In the genomic region with DNA sequence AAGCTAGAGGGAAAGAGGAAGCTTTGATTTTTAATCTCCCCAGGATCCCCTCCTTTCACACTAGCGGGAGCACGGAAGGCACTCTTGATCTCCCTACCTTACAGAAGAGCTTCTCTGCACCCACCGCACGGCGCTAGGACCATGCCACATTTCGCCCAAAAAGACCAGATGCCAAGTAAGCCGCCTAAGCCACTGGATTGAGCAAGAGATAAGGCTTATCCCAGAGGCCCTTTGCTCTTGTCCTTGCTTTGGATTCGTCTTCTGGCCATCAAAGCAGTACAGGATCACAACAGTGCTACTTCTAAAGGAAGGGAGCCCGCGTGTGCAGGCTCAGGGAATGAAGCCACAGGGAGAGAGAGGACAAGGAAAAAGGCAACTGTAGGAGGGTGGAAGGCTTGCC, we compare ENCODE assay signal across 17 mouse cellular contexts. TPM values are rescaled to one million over a fixed set of nuclear protein-coding genes. Genes with fewer than 3 reads are reported as not detected.
DNase-seq lines count a peak whose midpoint lies in the region; ATAC-seq lines count a peak whose summit lies in the region.
"Had no signal": no experiment of that assay in that cellular context is flagged by ENCODE, and none has a peak within 500 bp of the region (broad histone marks: within the 10 kb centered on the region; RNA-seq: fewer than 3 reads in every experiment).

No protein-coding gene starts in this region.

- WGBS in intestine, embryonic 15.5 days: 73% methylated on average over 10 of the region's 10 CpGs

- H3K9me3 ChIP-seq in intestine, embryonic 15.5 days: no peaks in the 10 kb centered on the region
- H3K9me3 ChIP-seq: embryonic facial prominence, embryonic 10.5 days; forebrain, embryonic 13.5 days; heart, embryonic 13.5 days had no signal

- H3K9ac ChIP-seq in intestine, embryonic 15.5 days: peak overlapping the region; percentile 28; the same call in 1 of the 2 replicates
- H3K9ac ChIP-seq: forebrain, embryonic 13.5 days; forebrain, postnatal 0 days; heart, embryonic 13.5 days had no signal

- peak overlapping the region; percentile 59 for H3K27ac ChIP-seq in intestine, embryonic 15.5 days
- H3K27ac ChIP-seq: embryonic facial prominence, embryonic 10.5 days; forebrain, embryonic 13.5 days; heart, embryonic 13.5 days; hindbrain, postnatal 0 days had no signal

- peak; percentile 71 for DNase-seq in retina, adult 2 months (ENCODE audit: low read depth, low spot score)
- DNase-seq in retina, embryonic 14.5 days (ENCODE audit: low spot score): no peak
- DNase-seq in retina, postnatal 1 day: peak; percentile 71
- no peak for DNase-seq in cerebellum, adult 11 months
- no peak for DNase-seq in cerebellum, postnatal 36 days
- DNase-seq: adrenal gland, adult 8-10 months; cerebellum, adult 18-20 months; cerebellum, adult 9-11 months; forebrain, postnatal 0 days; gastrocnemius, postnatal 36 days; heart, adult 11 months; heart, postnatal 36 days had no signal

- no peak overlapping the region for H3K4me3 ChIP-seq in intestine, embryonic 15.5 days (replicated peaks)
- H3K4me3 ChIP-seq: embryonic facial prominence, embryonic 10.5 days; forebrain, embryonic 13.5 days; heart, embryonic 13.5 days had no signal

- no peaks in the 10 kb centered on the region for H3K27me3 ChIP-seq in intestine, embryonic 15.5 days (replicated peaks)
- H3K27me3 ChIP-seq: forebrain, embryonic 13.5 days; heart, embryonic 13.5 days had no signal

- peaks cover 29% of the 10 kb centered on the region for H3K4me1 ChIP-seq in intestine, embryonic 15.5 days (replicated peaks)

- H3K36me3 ChIP-seq in intestine, embryonic 15.5 days: peaks cover 31% of the 10 kb centered on the region; the same call in 1 of the 2 replicates

- no peak for ATAC-seq in intestine, embryonic 15.5 days
- ATAC-seq: forebrain, embryonic 13.5 days; forebrain, postnatal 0 days; hindbrain, postnatal 0 days had no signal

- peak overlapping the region; percentile 23; the same call in 1 of the 2 replicates for H3K4me2 ChIP-seq in intestine, embryonic 15.5 days (replicated peaks)
- H3K4me2 ChIP-seq: forebrain, embryonic 13.5 days; heart, embryonic 13.5 days had no signal

RNA-seq across cellular contexts. Expression of a gene that starts 6.5 kb away (rescaled TPM):
- 34.8 and 39.7 TPM in 2 replicates for polyA plus RNA-seq in intestine, embryonic 15.5 days (2015; fragmentation: Nextera tagmentation; extraction: Ambion mirVana)

RNA-seq across cellular contexts. Expression of a gene that starts 19.2 kb away (rescaled TPM):
- 4.7 and 5.8 TPM in 2 replicates for polyA plus RNA-seq in intestine, embryonic 15.5 days (2015; fragmentation: Nextera tagmentation; extraction: Ambion mirVana)

Comparison
In these comparisons a context has a peak if more than half of its experiments do, and no peak if none do; other contexts are left out.
1. DNase-seq: peak in retina, adult 2 months (single experiment) and retina, postnatal 1 day (single experiment); none in retina, embryonic 14.5 days (single experiment), cerebellum, adult 11 months (single experiment) and cerebellum, postnatal 36 days (0 of 2).